Mouse (Mus musculus) thymus, adult 2 months (tissue): ENCODE results near the gene Hrh2.

Experiments
- CTCF ChIP-seq: fragments of 200-500 bp; IDR thresholded peaks from 2 replicates; pipeline ENCODE4 v1.5.1; 2012; ENCODE audit warnings: mild to moderate bottlenecking, control low read depth, low read length, moderate library complexity, borderline replicate concordance; ENCODE audit not compliant: control insufficient read depth, poor library complexity, insufficient read depth; ENCODE audit errors: extremely low read depth
- POLR2A ChIP-seq: fragments of 200-500 bp; IDR thresholded peaks from 2 replicates; pipeline ENCODE4 v1.6.1; 2012; ENCODE audit warnings: mild to moderate bottlenecking, low read length, control low read depth, moderate library complexity; ENCODE audit not compliant: control insufficient read depth, poor library complexity, insufficient read depth; ENCODE audit errors: extremely low read depth

DNA sequence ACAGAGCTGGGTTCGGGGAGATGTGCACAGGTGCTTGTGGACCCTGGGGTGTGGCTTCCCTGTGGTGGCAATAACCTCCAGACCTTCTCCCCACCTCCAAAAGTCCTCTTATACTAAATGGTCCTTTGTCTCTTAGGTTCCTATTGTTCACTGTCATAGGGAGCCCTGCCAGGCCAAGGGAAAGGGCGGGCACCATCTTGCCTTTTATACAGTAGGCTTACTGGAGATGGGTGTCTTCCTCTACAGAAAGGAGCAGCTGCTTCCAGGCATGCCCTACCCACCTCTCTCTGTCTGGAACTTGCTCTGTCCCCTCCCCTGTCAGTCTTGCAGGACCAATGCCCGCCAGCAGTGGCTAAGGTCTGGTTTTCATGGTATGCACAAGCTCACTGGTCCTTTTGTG, 12.0 kb upstream of the Hrh2 start:
- TF ChIP-seq CTCF (no peak), POLR2A (no peak)
